Mouse (Mus musculus): ENCODE results near the gene Car15.

DNA sequence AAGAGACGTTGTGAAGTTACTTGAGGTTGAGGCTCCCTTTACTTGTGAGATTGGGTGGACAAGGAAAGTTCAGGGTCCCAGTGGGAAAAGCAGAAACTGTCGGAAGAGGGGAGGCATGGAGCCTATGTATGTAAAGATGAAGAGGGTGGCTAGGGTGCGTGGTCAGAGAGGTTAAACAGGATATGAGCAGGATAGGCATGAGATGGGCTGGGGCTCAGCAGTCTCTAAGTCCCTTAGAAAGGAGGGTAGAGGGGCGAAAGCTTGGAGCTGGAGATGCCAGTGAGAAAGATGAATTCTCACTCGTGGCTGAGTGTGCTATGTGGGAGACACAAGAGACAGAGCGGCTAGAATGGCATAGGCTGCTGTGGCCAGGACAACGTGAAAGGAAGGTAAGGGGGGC lies 5.3 kb downstream of the Car15 start, which contains the start of gene B830017H08Rik:
- TF ChIP-seq CTCF (IDR thresholded peaks at IDR 0.05; ENCODE audit: extremely low read depth, insufficient read length, insufficient replicate concordance, low read depth, low read length), result no peak
- no peak for TF ChIP-seq POLR2A (IDR thresholded peaks at IDR 0.05; ENCODE audit: low read depth, low read length)
